Mouse (Mus musculus) MEL (cell line): ENCODE data around the gene Rhot2. TPM values are rescaled to one million over a fixed set of nuclear protein-coding genes. Genes with fewer than 3 reads are reported as not detected.

Experiments used
- DNase-seq: peaks from one replicate; pipeline ENCODE4 v3.0.0; 2011; ENCODE audit warnings: low read depth, low spot score
- H3K27ac ChIP-seq: 2 replicates; pipeline ENCODE4 v1.5.1; 2012; ENCODE audit warnings: low read depth, mild to moderate bottlenecking, control low read depth, low read length, moderate library complexity; ENCODE audit not compliant: control insufficient read depth
- H3K27me3 ChIP-seq, 2 experiments: fragments of 150-350 bp in 1 of 2; sonication (generic) in 1 of 2; 2 replicates each; pipeline ENCODE4 v1.6.1; 2012; ENCODE audit warnings: low read length in 2 of 2, mild to moderate bottlenecking in 2 of 2, improper control_type of control experiment in 1 of 2, moderate library complexity in 1 of 2; ENCODE audit not compliant: insufficient read depth in 2 of 2, control insufficient read depth in 1 of 2
- H3K36me3 ChIP-seq, 2 experiments: 2 replicates each; pipeline ENCODE4 v1.6.1; 2012 to 2014; ENCODE audit warnings: low read length in 2 of 2, improper control_type of control experiment in 1 of 2, inconsistent platforms in 1 of 2, mild to moderate bottlenecking in 1 of 2; ENCODE audit not compliant: insufficient read depth in 2 of 2, control insufficient read depth in 1 of 2
- H3K4me1 ChIP-seq, 2 experiments: fragments of 150-350 bp in 1 of 2; sonication (generic) in 1 of 2; 2 replicates each; pipeline ENCODE4 v1.6.1; 2012; ENCODE audit warnings: low read length in 2 of 2, improper control_type of control experiment in 1 of 2, mild to moderate bottlenecking in 1 of 2; ENCODE audit not compliant: insufficient read depth in 2 of 2, control insufficient read depth in 1 of 2
- H3K4me3 ChIP-seq, 2 experiments: fragments of 150-350 bp in 1 of 2; sonication (generic) in 1 of 2; 2 replicates each; pipeline ENCODE4 v1.5.1; 2012; ENCODE audit warnings: low read depth in 2 of 2, low read length in 2 of 2, mild to moderate bottlenecking in 2 of 2, moderate library complexity in 2 of 2, control low read depth in 1 of 2, improper control_type of control experiment in 1 of 2; ENCODE audit not compliant: control insufficient read depth in 1 of 2, insufficient read depth in 1 of 2
- H3K79me2 ChIP-seq: 2 replicates; pipeline ENCODE4 v1.6.1; 2012; ENCODE audit warnings: mild to moderate bottlenecking, low read length, moderate library complexity; ENCODE audit not compliant: control insufficient read depth, poor library complexity, insufficient read depth
- H3K9ac ChIP-seq: 2 replicates; pipeline ENCODE4 v1.6.1; 2012; ENCODE audit warnings: low read depth, mild to moderate bottlenecking, control low read depth, low read length, moderate library complexity; ENCODE audit not compliant: control insufficient read depth, poor library complexity, severe bottlenecking
- H3K9me3 ChIP-seq: fragments of 150-350 bp; sonication (generic); replicated peaks from 2 replicates; pipeline ENCODE4 v1.6.1; 2012; ENCODE audit warnings: mild to moderate bottlenecking, low read length, improper control_type of control experiment, moderate library complexity; ENCODE audit not compliant: insufficient read depth
- BHLHE40 ChIP-seq: IDR thresholded peaks from 2 replicates; pipeline ENCODE4 v1.6.1; 2012; ENCODE audit warnings: low read depth, mild to moderate bottlenecking, inconsistent platforms, low read length, improper control_type of control experiment, borderline replicate concordance
- CHD1 ChIP-seq: IDR thresholded peaks from 2 replicates; pipeline ENCODE4 v1.6.1; 2012; ENCODE audit warnings: low read depth, mild to moderate bottlenecking, inconsistent platforms, low read length, improper control_type of control experiment
- CHD2 ChIP-seq: IDR thresholded peaks from 2 replicates; pipeline ENCODE4 v1.6.1; 2011; ENCODE audit warnings: low read length, improper control_type of control experiment
- CTCF ChIP-seq, 3 experiments: IDR thresholded peaks in 2 of 3; conservative IDR thresholded peaks in 1 of 3; 2 replicates each; pipeline ENCODE4 v1.5.1; 2011 to 2012; ENCODE audit warnings: low read length in 3 of 3, low read depth in 2 of 3, mild to moderate bottlenecking in 2 of 3, improper control_type of control experiment in 1 of 3, inconsistent platforms in 1 of 3, mixed read lengths in 1 of 3, moderate library complexity in 1 of 3; ENCODE audit not compliant: control insufficient read depth in 1 of 3, insufficient read depth in 1 of 3, poor library complexity in 1 of 3, severe bottlenecking in 1 of 3
- E2F4 ChIP-seq: IDR thresholded peaks from 2 replicates; pipeline ENCODE4 v1.6.1; 2011; ENCODE audit warnings: low read depth, low read length, improper control_type of control experiment, borderline replicate concordance
- ELF1 ChIP-seq: IDR thresholded peaks from 2 replicates; pipeline ENCODE4 v1.6.1; 2014; ENCODE audit warnings: low read depth, mild to moderate bottlenecking, inconsistent platforms, low read length, improper control_type of control experiment, moderate library complexity
- EP300 ChIP-seq, 2 experiments: IDR thresholded peaks; 2 replicates each; pipeline ENCODE4 v1.6.1; 2011; ENCODE audit warnings: improper control_type of control experiment in 2 of 2, low read length in 2 of 2, low read depth in 1 of 2, mild to moderate bottlenecking in 1 of 2
- ETS1 ChIP-seq: IDR thresholded peaks from 2 replicates; pipeline ENCODE4 v1.6.1; 2012; ENCODE audit warnings: low read depth, mild to moderate bottlenecking, inconsistent platforms, low read length, improper control_type of control experiment, moderate library complexity
- GABPA ChIP-seq: IDR thresholded peaks from 2 replicates; pipeline ENCODE4 v1.6.1; 2012; ENCODE audit warnings: low read depth, mild to moderate bottlenecking, inconsistent platforms, low read length, improper control_type of control experiment, moderate library complexity
- GATA1 ChIP-seq: IDR thresholded peaks from 2 replicates; pipeline ENCODE4 v1.6.1; 2011; ENCODE audit warnings: low read depth, low read length, improper control_type of control experiment
- HCFC1 ChIP-seq: IDR thresholded peaks from 2 replicates; pipeline ENCODE4 v1.6.1; 2012; ENCODE audit warnings: low read depth, mild to moderate bottlenecking, inconsistent platforms, low read length, improper control_type of control experiment, moderate library complexity
- JUND ChIP-seq: IDR thresholded peaks from 2 replicates; pipeline ENCODE4 v1.6.1; 2011; ENCODE audit warnings: low read depth, mild to moderate bottlenecking, improper control_type of control experiment, low read length
- KAT2A ChIP-seq: conservative IDR thresholded peaks from 2 replicates; pipeline ENCODE4 v1.6.1; 2012; ENCODE audit warnings: low read depth, low read length, improper control_type of control experiment, inconsistent platforms
- MAX ChIP-seq: IDR thresholded peaks from 2 replicates; pipeline ENCODE4 v1.6.1; 2011; ENCODE audit warnings: low read length, improper control_type of control experiment
- MEF2A ChIP-seq: IDR thresholded peaks from 2 replicates; pipeline ENCODE4 v1.6.1; 2014; ENCODE audit warnings: low read depth, mild to moderate bottlenecking, inconsistent platforms, low read length, improper control_type of control experiment; ENCODE audit not compliant: poor library complexity, insufficient replicate concordance, severe bottlenecking; ENCODE audit errors: extremely low read depth
- MXI1 ChIP-seq: IDR thresholded peaks from 2 replicates; pipeline ENCODE4 v1.6.1; 2011; ENCODE audit warnings: mild to moderate bottlenecking, low read depth, low read length, improper control_type of control experiment
- MYB ChIP-seq: IDR thresholded peaks from 2 replicates; pipeline ENCODE4 v1.6.1; 2011; ENCODE audit warnings: mild to moderate bottlenecking, low read depth, low read length, improper control_type of control experiment
- MYC ChIP-seq: IDR thresholded peaks from 2 replicates; pipeline ENCODE4 v1.6.1; 2011; ENCODE audit warnings: low read depth, mild to moderate bottlenecking, low read length, improper control_type of control experiment, moderate library complexity
- NELFE ChIP-seq: IDR thresholded peaks from 2 replicates; pipeline ENCODE4 v1.6.1; 2011; ENCODE audit warnings: low read depth, low read length, improper control_type of control experiment
- POLR2A ChIP-seq, 2 experiments: IDR thresholded peaks; 2 replicates each; pipeline ENCODE4 v1.6.1; 2011 to 2012; ENCODE audit warnings: low read length in 2 of 2, mild to moderate bottlenecking in 2 of 2, control low read depth in 1 of 2, improper control_type of control experiment in 1 of 2, low read depth in 1 of 2, moderate library complexity in 1 of 2; ENCODE audit not compliant: control insufficient read depth in 1 of 2, insufficient read depth in 1 of 2, poor library complexity in 1 of 2
- POLR2AphosphoS2 ChIP-seq: IDR thresholded peaks from 2 replicates; pipeline ENCODE4 v1.6.1; 2011; ENCODE audit warnings: low read length, improper control_type of control experiment
- POLR2AphosphoS5 ChIP-seq: IDR thresholded peaks from 2 replicates; pipeline ENCODE4 v1.6.1; 2012; ENCODE audit warnings: low read depth, borderline replicate concordance, mild to moderate bottlenecking, inconsistent platforms, low read length, moderate library complexity, mixed read lengths
- RAD21 ChIP-seq: IDR thresholded peaks from 2 replicates; pipeline ENCODE4 v1.6.1; 2011; ENCODE audit warnings: mild to moderate bottlenecking, low read depth, low read length, improper control_type of control experiment
- RCOR1 ChIP-seq: IDR thresholded peaks from 2 replicates; pipeline ENCODE4 v1.6.1; 2012; ENCODE audit warnings: low read depth, mild to moderate bottlenecking, inconsistent platforms, low read length, improper control_type of control experiment
- SIN3A ChIP-seq: IDR thresholded peaks from 2 replicates; pipeline ENCODE4 v1.6.1; 2012; ENCODE audit warnings: low read length, improper control_type of control experiment, inconsistent platforms
- SMC3 ChIP-seq: IDR thresholded peaks from 2 replicates; pipeline ENCODE4 v1.6.1; 2011; ENCODE audit warnings: low read depth, low read length, improper control_type of control experiment
- TAL1 ChIP-seq: IDR thresholded peaks from 2 replicates; pipeline ENCODE4 v1.6.1; 2012; ENCODE audit warnings: mild to moderate bottlenecking, inconsistent platforms, low read length, moderate library complexity, mixed read lengths
- TBP ChIP-seq: IDR thresholded peaks from 2 replicates; pipeline ENCODE4 v1.8.0; 2011; ENCODE audit warnings: low read depth, low read length, improper control_type of control experiment
- TCF12 ChIP-seq: IDR thresholded peaks from 2 replicates; pipeline ENCODE4 v1.6.1; 2014; ENCODE audit warnings: low read depth, mild to moderate bottlenecking, inconsistent platforms, low read length, improper control_type of control experiment, moderate library complexity
- USF1 ChIP-seq: IDR thresholded peaks from 2 replicates; pipeline ENCODE4 v1.6.1; 2014; ENCODE audit warnings: low read depth, mild to moderate bottlenecking, inconsistent platforms, low read length, improper control_type of control experiment, moderate library complexity
- USF2 ChIP-seq, 2 experiments: IDR thresholded peaks; 2 replicates each; pipeline ENCODE4 v1.6.1; 2011 to 2012; ENCODE audit warnings: improper control_type of control experiment in 2 of 2, low read length in 2 of 2, borderline replicate concordance in 1 of 2, inconsistent platforms in 1 of 2, low read depth in 1 of 2, mild to moderate bottlenecking in 1 of 2; ENCODE audit not compliant: insufficient read depth in 1 of 2
- ZC3H11A ChIP-seq: IDR thresholded peaks from 2 replicates; pipeline ENCODE4 v1.6.1; 2012; ENCODE audit warnings: low read depth, mild to moderate bottlenecking, inconsistent platforms, low read length, improper control_type of control experiment
- ZKSCAN1 ChIP-seq: IDR thresholded peaks from 2 replicates; pipeline ENCODE4 v1.6.1; 2012; ENCODE audit warnings: low read depth, mild to moderate bottlenecking, inconsistent platforms, low read length, improper control_type of control experiment, moderate library complexity
- ZMIZ1 ChIP-seq: IDR thresholded peaks from 2 replicates; pipeline ENCODE4 v1.6.1; 2012; ENCODE audit warnings: low read depth, mild to moderate bottlenecking, inconsistent platforms, low read length, improper control_type of control experiment, moderate library complexity
- ZNF384 ChIP-seq: IDR thresholded peaks from 2 replicates; pipeline ENCODE4 v1.6.1; 2012; ENCODE audit warnings: low read depth, mild to moderate bottlenecking, inconsistent platforms, low read length, improper control_type of control experiment
- polyA plus RNA-seq, 2 experiments: library from polyadenylated mRNA; stranded (reverse) in 1 of 2; unstranded in 1 of 2; fragments of >175 nt in 1 of 2; fragments of >200 nt in 1 of 2; gene quantifications; 2 replicates each; pipeline versions ENCODE4 v1.2.1 to v1.2.4; 2012; ENCODE audit warnings: low replicate concordance in 2 of 2, low read depth in 1 of 2; ENCODE audit not compliant: insufficient read length in 2 of 2, insufficient read depth in 1 of 2, missing spikeins in 1 of 2
- total RNA-seq: library from RNA; depleted of rRNA; stranded (reverse); fragments of 300-350 nt; gene quantifications from 2 replicates; pipeline ENCODE4 v1.2.3, GENCODE M21; 2012

Gene Rhot2
- total and polyA plus RNA-seq, 3 experiments = 29.1 to 54.5 TPM; not detected in 1

- DNase-seq = peak; percentile 96
- Histone ChIP-seq H3K9ac (peak within 1 kb of the TSS; percentile 76), H3K36me3 (peaks cover 0 to 9% of the 10 kb centered on the region in 2 experiments; a peak in 2 of 4 replicates), H3K79me2 (peaks cover 5% of the 10 kb centered on the region), H3K4me3 (peak within 1 kb of the TSS; percentile 60 to 69), H3K27me3 (no peaks in the 10 kb centered on the region), H3K27ac (peak within 1 kb of the TSS; percentile 42), H3K9me3 (no peaks in the 10 kb centered on the region), H3K4me1 (peaks cover 0 to 16% of the 10 kb centered on the region in 2 experiments; a peak in 2 of 4 replicates)
- TF ChIP-seq TAL1 = no peak
- TF ChIP-seq EP300 (IDR thresholded peaks at IDR 0.05; ENCODE audit: low read depth in 1 of 2, low read length in 2 of 2) = no peak
- no peak for TF ChIP-seq ZC3H11A
- TF ChIP-seq KAT2A = no peak; the same call in 1 of the 2 replicates
- no peak for TF ChIP-seq JUND
- TF ChIP-seq MYC = peak; percentile 79; the same call in 1 of the 2 replicates
- TF ChIP-seq POLR2A (IDR thresholded peaks at IDR 0.05; ENCODE audit: control insufficient read depth in 1 of 2, insufficient read depth in 1 of 2, low read depth in 1 of 2, low read length in 2 of 2, poor library complexity in 1 of 2) = peak; percentile 70 to 89
- TF ChIP-seq ZMIZ1 = no peak; the same call in 1 of the 2 replicates
- TF ChIP-seq MEF2A = no peak
- TF ChIP-seq GATA1 = no peak
- TF ChIP-seq TCF12 = 0 out of 2 replicates have a peak, but pooled peaks have one; percentile 39
- peak; percentile 77 for TF ChIP-seq ETS1
- TF ChIP-seq MYB = no peak
- 0 out of 2 replicates have a peak, but pooled peaks have one; percentile 36 for TF ChIP-seq USF1
- no peak for TF ChIP-seq ZNF384
- peak; percentile 99 for TF ChIP-seq SIN3A
- TF ChIP-seq POLR2AphosphoS5 = no peak
- TF ChIP-seq ZKSCAN1 = no peak
- 0 out of 6 replicates have a peak, but pooled peaks of 1 of the 3 experiments have one; percentile 14 for TF ChIP-seq CTCF (IDR thresholded peaks at IDR 0.05 in 2 of 3, conservative IDR thresholded peaks at IDR 0.05 in 1 of 3; ENCODE audit: control insufficient read depth in 1 of 3, insufficient read depth in 1 of 3, low read depth in 2 of 3, low read length in 3 of 3, poor library complexity in 1 of 3, severe bottlenecking in 1 of 3)
- TF ChIP-seq HCFC1 = peak; percentile 92
- no peak for TF ChIP-seq CHD2
- TF ChIP-seq BHLHE40 = no peak
- TF ChIP-seq E2F4 = peak; percentile 89; the same call in 1 of the 2 replicates
- no peak for TF ChIP-seq GABPA
- TF ChIP-seq TBP = peak; percentile 41; the same call in 1 of the 2 replicates
- TF ChIP-seq POLR2AphosphoS2 = 0 out of 2 replicates have a peak, but pooled peaks have one; percentile 13
- no peak for TF ChIP-seq CHD1
- no peak for TF ChIP-seq SMC3
- TF ChIP-seq USF2 (IDR thresholded peaks at IDR 0.05; ENCODE audit: borderline replicate concordance in 1 of 2, insufficient read depth in 1 of 2, low read depth in 1 of 2, low read length in 2 of 2) = no peak
- peak; percentile 84 for TF ChIP-seq ELF1
- no peak for TF ChIP-seq RCOR1
- peak; percentile 96 for TF ChIP-seq MXI1
- TF ChIP-seq NELFE = peak; percentile 79
- no peak for TF ChIP-seq RAD21
- peak; percentile 83 for TF ChIP-seq MAX
These were observed 16.4 kb upstream of the Rhot2 start, which contains the start of gene Wdr90 for GRCm38 (mm10) chr17:25860832-25861703. Gene Wdr90, minus strand, starts transcription at chr17:25861501.
